Mouse (Mus musculus) liver, embryonic 14.5 days (tissue): ENCODE data around the gene Znhit1.

Experiments
- CTCF ChIP-seq: IDR thresholded peaks from 2 replicates; pipeline ENCODE4 v1.5.1; 2016; ENCODE audit warnings: antibody characterized with exemption, low read depth, control low read depth
- EP300 ChIP-seq: IDR thresholded peaks from 2 replicates; pipeline ENCODE4 v1.6.1; 2016; ENCODE audit warnings: antibody characterized with exemption, low read depth

DNA sequence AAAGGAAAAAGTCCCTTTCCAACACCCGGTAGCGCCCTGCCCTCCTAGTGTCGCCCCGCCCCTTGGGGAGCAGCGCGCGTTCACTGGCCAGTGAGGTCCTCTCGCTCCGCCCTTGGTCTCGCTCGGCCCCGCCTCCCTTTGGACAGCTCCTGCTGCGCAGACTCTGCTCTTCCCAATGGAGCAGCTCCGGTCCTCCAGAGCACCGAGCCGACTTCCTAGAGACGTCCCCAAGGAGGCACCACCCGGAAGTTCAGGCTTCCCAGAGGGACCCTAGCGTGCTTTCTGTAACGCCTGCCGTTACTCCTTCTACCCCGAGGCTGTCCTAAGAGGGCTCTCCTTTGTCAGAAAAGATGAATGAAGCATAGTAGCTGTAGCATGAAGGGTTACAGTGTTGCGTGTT, 34.8 kb downstream of the Znhit1 start, which contains the start of gene Fis1:
- no peak for TF ChIP-seq CTCF
- TF ChIP-seq EP300 = no peak
